Mouse (Mus musculus) hindbrain, embryonic 11.5 days (tissue): ENCODE data around the gene Pcx. TPM values are rescaled to one million over a fixed set of nuclear protein-coding genes. Genes with fewer than 3 reads are reported as not detected.

Experiments used
- ATAC-seq: fragments of 200-750 bp; cut with Nextera tagmentation; 2 replicates; pipeline ENCODE4 v1.8.0; 2017; ENCODE audit warnings: mild to moderate bottlenecking, moderate TSS enrichment, moderate library complexity; ENCODE audit not compliant: low FRiP score
- DNase-seq: peaks from one replicate; pipeline ENCODE4 v3.0.0-alpha.2; 2015; ENCODE audit warnings: low spot score
- H3K27ac ChIP-seq: fragments of 300-500 bp; sonication (generic); 2 replicates; pipeline ENCODE4 v1.5.1; 2014; ENCODE audit warnings: mild to moderate bottlenecking, low read depth, low read length
- H3K27me3 ChIP-seq: fragments of 300-500 bp; sonication (generic); 2 replicates; pipeline ENCODE4 v1.6.1; 2014; ENCODE audit warnings: mild to moderate bottlenecking, low read length, moderate library complexity, mixed read lengths; ENCODE audit not compliant: control insufficient read depth, insufficient read depth
- H3K36me3 ChIP-seq: fragments of 300-500 bp; sonication (generic); 2 replicates; pipeline ENCODE4 v1.6.1; 2014; ENCODE audit warnings: mild to moderate bottlenecking, low read length, moderate library complexity, mixed read lengths; ENCODE audit not compliant: control insufficient read depth, insufficient read depth
- H3K4me1 ChIP-seq: fragments of 300-500 bp; sonication (generic); replicated peaks from 2 replicates; pipeline ENCODE4 v1.6.1; 2014; ENCODE audit warnings: low read length, mixed read lengths; ENCODE audit not compliant: control insufficient read depth, insufficient read depth
- H3K4me2 ChIP-seq: fragments of 300-500 bp; sonication (generic); replicated peaks from 2 replicates; pipeline ENCODE4 v1.6.1; 2014; ENCODE audit warnings: mild to moderate bottlenecking, low read depth, low read length
- H3K4me3 ChIP-seq: fragments of 300-500 bp; sonication (generic); 2 replicates; pipeline ENCODE4 v1.5.1; 2014; ENCODE audit warnings: low read depth, low read length
- H3K9ac ChIP-seq: fragments of 300-500 bp; sonication (generic); 2 replicates; pipeline ENCODE4 v1.6.1; 2014; ENCODE audit warnings: low read depth, low read length
- H3K9me3 ChIP-seq: fragments of 300-500 bp; sonication (generic); 2 replicates; pipeline ENCODE4 v1.6.1; 2016; ENCODE audit warnings: low read length; ENCODE audit not compliant: control insufficient read depth
- WGBS: fragments of 180-500 bp; shearing (Covaris S2); extraction: QIAGEN DNeasy Blood & Tissue Kit; methylation state at CpG from one replicate; pipeline ENCODE4 v1.1.7; 2014; 5-methylcytosine and 5-hydroxymethylcytosine counted together
- polyA plus RNA-seq: library from polyadenylated mRNA; unstranded; fragments of >200 nt; fragmentation: Nextera tagmentation; extraction: Ambion mirVana; gene quantifications from 2 replicates; pipeline ENCODE4 v1.2.1, GENCODE M21; 2014

The Pcx gene
- 11.8 and 13.4 TPM in 2 replicates for polyA plus RNA-seq

DNA sequence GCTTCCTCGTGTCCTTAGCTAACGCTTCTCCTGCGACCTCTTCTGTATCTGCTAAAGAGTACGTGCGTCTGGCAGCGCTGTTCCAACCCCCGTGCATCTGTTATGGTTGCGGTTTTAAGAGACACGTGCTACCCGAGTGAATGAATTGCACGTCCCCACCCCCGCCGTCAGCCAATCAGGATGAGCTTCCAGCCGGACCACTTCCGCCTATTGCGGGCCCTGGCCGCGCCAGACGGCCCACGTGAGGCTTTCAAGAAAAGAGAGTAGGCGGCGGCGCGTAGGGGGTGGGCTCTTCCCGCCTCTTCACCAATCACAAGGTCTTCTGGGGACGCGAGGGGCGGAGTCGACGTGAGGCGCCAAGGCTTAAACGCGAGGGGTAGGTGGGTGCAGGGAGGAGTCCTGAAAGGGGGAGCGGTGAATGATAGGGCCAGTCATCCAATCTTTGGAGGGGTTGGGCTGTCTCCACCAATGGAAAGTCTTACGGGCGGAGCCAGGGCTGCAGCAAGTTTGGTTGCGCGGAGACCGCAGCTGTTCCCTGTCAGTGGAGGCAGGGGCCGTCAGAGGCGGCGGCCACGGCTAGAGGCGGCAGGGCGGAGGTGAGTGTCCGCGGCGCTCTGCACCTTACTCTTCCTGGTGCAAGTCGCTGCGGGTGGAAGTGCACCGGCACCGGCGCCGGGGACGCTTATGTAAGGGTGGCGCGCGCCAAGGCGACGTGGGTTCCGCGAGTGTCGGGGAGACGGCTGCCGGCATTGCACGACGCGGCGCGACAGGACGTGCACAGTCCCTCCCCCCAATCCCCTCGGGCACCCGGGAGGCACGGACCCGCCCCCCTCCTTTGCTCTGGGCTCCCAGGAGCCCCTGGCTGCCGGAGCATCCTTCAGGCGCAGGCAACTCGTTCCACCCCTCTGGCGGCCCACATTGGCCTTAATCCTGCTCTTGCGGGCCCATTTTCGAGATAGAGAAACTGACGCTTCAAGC, at the start of gene Pcx:
Gene Pcx (plus strand): TSS at position 487 of the 978 bp plus-strand sequence.
- under 1% methylated on average over 78 of the region's 82 CpGs for WGBS
- no peaks in the 10 kb centered on the region for H3K4me1 ChIP-seq
- H3K4me2 ChIP-seq = peak within 1 kb of the TSS; percentile 73
- peak within 1 kb of the TSS; percentile 49; the same call in 1 of the 2 replicates for H3K9ac ChIP-seq
- H3K9me3 ChIP-seq = no peaks in the 10 kb centered on the region
- peak; percentile 99 for DNase-seq
- peak; percentile 100 for ATAC-seq
- peak within 1 kb of the TSS; percentile 54; the same call in 1 of the 2 replicates for H3K27ac ChIP-seq
- no peaks in the 10 kb centered on the region for H3K27me3 ChIP-seq
- peak within 1 kb of the TSS; percentile 70 for H3K4me3 ChIP-seq
- H3K36me3 ChIP-seq = no peaks in the 10 kb centered on the region

DNA sequence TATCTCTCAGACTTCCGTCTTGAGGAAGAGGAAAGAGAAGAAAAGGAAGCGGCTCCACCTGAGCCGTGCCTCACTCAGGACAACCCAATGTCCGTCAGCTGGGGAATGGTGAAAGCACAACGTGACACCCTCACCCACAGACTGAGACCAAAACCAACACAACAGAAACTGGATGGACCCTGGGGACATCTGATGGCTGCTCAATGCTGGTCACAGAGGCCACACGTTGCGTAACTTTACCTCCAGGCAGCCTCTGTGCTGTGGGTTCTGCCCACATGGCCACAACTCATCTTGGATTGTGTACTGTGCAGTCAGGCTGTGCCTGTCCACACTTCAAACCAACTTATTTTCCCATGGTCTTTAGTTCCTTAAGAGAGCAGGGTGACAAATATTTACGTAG, 48.3 kb upstream of the Pcx start:
- H3K9me3 ChIP-seq = no peaks in the 10 kb centered on the region
- WGBS = 89% methylated on average over 8 of the region's 8 CpGs
- no peaks in the 10 kb centered on the region for H3K36me3 ChIP-seq
- H3K4me3 ChIP-seq = no peak overlapping the region
- H3K4me1 ChIP-seq = no peaks in the 10 kb centered on the region
- H3K27ac ChIP-seq = no peak overlapping the region
- H3K9ac ChIP-seq = no peak overlapping the region
- no peaks in the 10 kb centered on the region for H3K27me3 ChIP-seq
- DNase-seq = no peak
- ATAC-seq = no peak
- no peak overlapping the region for H3K4me2 ChIP-seq

DNA sequence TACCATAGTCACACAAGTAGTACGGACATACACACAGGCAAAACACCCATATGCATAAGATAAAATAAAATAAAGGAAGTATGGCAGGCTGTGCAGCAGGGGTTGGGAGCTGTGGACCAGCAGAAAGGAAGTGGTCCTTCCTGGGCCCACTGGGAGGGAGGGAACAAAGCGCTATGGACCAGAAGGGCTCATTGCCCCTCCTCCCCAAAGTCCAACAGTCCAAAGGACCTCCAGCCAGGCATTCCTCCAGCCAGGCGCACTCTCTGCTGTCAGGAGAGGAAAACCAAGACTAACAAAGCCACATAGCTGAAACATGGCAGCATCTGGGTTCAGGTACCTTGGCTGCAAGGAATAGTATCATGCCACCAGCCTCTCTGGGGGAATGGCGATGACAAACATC, 45.6 kb upstream of the Pcx start:
- no peaks in the 10 kb centered on the region for H3K36me3 ChIP-seq
- H3K27ac ChIP-seq = no peak overlapping the region
- H3K9me3 ChIP-seq = no peaks in the 10 kb centered on the region
- H3K4me2 ChIP-seq = no peak overlapping the region
- H3K4me1 ChIP-seq = no peaks in the 10 kb centered on the region
- no peak for DNase-seq
- WGBS = 81% methylated on average over 4 of the region's 4 CpGs
- H3K4me3 ChIP-seq = no peak overlapping the region
- ATAC-seq = no peak
- H3K9ac ChIP-seq = no peak overlapping the region
- H3K27me3 ChIP-seq = no peaks in the 10 kb centered on the region

DNA sequence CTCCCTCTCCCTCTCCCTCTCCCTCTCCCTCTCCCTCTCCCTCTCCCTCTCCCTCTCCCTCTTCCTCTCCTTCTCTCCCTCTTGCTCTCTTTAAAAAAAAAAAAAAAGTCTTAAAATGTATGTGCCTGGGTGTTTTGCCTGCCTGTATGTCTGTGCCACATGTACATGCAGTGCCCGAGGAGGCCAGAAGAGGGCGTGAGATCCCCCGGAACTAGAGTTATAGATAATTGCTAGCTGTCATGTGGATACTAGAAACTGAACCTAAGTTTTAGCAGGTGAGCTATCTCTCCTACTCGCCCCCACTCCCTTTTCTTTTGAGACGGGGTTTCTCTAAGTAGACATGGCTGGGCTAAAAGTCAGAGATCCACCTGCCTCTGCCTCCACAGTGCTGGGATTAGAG, 41.9 kb upstream of the Pcx start:
- H3K27ac ChIP-seq = no peak overlapping the region
- H3K4me1 ChIP-seq = no peaks in the 10 kb centered on the region
- H3K36me3 ChIP-seq = no peaks in the 10 kb centered on the region
- ATAC-seq = no peak
- H3K9me3 ChIP-seq = no peaks in the 10 kb centered on the region
- DNase-seq = peak; percentile 32
- H3K9ac ChIP-seq = no peak overlapping the region
- no peak overlapping the region for H3K4me2 ChIP-seq
- no peaks in the 10 kb centered on the region for H3K27me3 ChIP-seq
- 34% methylated on average over 5 of the region's 5 CpGs for WGBS
- H3K4me3 ChIP-seq = no peak overlapping the region

DNA sequence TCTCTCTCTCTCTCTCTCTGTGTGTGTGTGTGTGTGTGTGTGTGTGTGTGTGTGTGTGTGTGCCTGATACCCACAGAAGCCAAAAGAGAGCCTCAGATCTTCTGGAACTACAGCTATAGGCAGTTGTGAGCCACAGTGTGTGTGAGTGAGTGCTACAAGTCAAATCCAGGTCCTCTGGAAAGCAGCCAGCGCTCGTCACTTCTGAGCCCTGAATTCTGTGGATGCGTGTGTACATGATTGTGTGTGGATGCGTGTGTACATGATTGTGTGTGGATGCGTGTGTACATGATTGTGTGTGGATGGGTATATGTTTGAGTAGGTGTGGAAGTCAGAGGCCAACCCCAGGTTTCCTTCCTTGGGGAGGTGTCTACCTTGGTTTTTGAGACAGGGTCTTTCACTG, 36.7 kb upstream of the Pcx start:
- no peaks in the 10 kb centered on the region for H3K36me3 ChIP-seq
- no peak overlapping the region for H3K4me2 ChIP-seq
- H3K4me1 ChIP-seq = 0 out of 2 replicates have a peak, but pooled peaks cover 2% of the 10 kb centered on the region
- DNase-seq (no peak), ATAC-seq (no peak)
- peaks cover 29% of the 10 kb centered on the region for H3K27me3 ChIP-seq
- H3K4me3 ChIP-seq = no peak overlapping the region
- no peak overlapping the region for H3K9ac ChIP-seq
- WGBS = 93% methylated on average over 5 of the region's 5 CpGs
- no peak overlapping the region for H3K27ac ChIP-seq
- H3K9me3 ChIP-seq = no peaks in the 10 kb centered on the region

DNA sequence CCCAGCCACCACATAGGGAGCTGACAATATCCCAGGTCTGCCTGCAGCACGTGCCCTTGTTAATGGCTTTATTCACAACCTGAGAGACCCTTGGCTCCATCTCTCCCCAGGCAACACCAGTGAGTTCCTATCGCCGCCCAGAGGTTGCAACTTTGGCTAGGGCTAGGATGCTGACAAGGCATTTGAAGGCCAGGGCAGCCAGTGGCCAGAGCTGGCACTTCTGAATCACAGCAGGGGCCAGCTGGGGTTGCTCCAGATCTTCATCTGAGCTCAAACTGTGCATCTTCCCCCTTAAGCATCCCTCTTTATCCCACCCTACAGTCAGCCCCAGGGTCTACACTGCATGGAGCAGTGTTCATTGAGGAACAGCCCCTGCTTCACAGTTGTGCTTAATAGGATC, 35.5 kb upstream of the Pcx start:
- peaks cover 31% of the 10 kb centered on the region for H3K27me3 ChIP-seq
- WGBS = 57% methylated on average over 3 of the region's 3 CpGs

DNA sequence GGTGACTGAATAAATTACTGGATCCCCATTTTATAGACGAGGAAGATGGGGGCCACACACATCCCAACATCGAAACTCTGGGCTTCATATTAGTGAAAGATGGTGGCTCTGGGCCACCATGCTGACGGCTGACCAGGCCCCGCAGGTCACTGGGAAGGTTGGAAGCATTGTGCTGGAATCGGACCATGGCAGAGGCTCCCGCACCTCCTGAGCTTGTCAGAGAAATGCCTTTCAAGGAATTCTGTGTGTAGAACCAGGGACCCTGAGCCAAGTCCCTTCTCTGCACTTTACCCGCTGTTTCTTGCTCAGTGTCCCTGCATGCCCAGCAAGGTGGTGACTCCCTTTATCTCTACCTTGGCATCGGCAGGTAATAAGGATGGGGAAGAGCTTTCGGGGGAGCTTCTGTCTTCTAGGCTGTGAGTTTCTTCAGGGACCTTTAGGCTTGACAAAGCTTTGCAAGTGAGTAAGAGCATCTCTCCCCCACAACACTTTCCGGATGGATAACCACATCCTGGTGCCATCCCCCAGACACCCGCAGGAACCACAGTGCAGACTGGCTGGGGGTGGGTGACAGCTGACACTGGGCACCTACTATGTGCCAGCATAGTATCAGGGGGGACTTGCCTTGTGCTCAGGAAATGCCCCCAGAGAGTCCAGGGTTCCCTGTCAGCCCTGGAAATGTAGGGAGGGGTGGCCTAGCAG, 34.9 kb upstream of the Pcx start:
- Histone ChIP-seq H3K4me3 (no peak overlapping the region), H3K27ac (no peak overlapping the region), H3K4me1 (0 out of 2 replicates have a peak, but pooled peaks cover 2% of the 10 kb centered on the region), H3K36me3 (no peaks in the 10 kb centered on the region), H3K4me2 (no peak overlapping the region), H3K9ac (no peak overlapping the region), H3K9me3 (no peaks in the 10 kb centered on the region), H3K27me3 (peaks cover 31% of the 10 kb centered on the region)
- WGBS = 82% methylated on average over 11 of the region's 11 CpGs
- no peak for DNase-seq
- ATAC-seq = no peak

More for the DNA sequence above, 35.5 kb upstream of the Pcx start:
- no peaks in the 10 kb centered on the region for H3K36me3 ChIP-seq
- DNase-seq (no peak), ATAC-seq (no peak)
- H3K27ac ChIP-seq = no peak overlapping the region
- H3K9ac ChIP-seq = no peak overlapping the region
- no peaks in the 10 kb centered on the region for H3K9me3 ChIP-seq
- no peak overlapping the region for H3K4me3 ChIP-seq
- 0 out of 2 replicates have a peak, but pooled peaks cover 2% of the 10 kb centered on the region for H3K4me1 ChIP-seq
- H3K4me2 ChIP-seq = no peak overlapping the region

DNA sequence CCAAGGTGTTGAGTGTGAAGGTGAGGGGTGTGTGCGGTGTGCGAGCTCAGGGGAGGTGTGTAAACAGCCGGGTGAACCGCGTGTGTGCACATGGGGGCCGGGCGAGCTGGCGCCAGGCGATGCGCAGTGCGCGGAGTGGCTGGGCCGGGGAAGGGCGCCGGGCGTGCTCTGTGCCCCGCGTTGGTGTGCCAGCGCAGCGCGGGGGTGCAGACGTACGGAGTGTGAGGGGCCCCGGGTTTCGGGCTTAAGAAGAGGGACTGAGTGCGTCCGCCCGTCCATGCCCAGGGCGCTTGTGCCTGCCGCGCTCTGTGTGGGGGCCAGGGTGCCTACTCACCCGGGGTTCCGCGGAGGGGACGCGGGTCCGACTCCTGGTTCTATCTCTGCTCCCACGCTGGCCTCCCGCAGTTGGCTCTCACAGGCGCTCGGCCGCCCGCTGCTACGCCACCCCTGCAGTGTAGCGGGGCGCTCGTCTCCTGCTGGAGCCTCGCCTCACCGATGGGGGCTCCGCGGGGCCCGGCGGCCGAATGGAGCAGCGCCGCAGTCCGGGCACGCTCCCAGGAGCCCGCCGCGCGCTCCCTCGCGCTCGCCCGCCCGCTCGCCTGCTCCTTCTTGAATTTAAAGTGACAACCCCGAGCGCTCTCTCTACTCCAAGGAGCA, 33.5 kb upstream of the Pcx start:
- Histone ChIP-seq H3K4me3 (peak overlapping the region; percentile 53), H3K4me1 (0 out of 2 replicates have a peak, but pooled peaks cover 2% of the 10 kb centered on the region), H3K36me3 (no peaks in the 10 kb centered on the region), H3K27me3 (peaks cover 31% of the 10 kb centered on the region), H3K9me3 (no peaks in the 10 kb centered on the region), H3K27ac (no peak overlapping the region), H3K9ac (peak overlapping the region; percentile 56), H3K4me2 (peak overlapping the region; percentile 94)
- ATAC-seq (peak; percentile 66), DNase-seq (peak; percentile 64)
- under 1% methylated on average over 57 of the region's 70 CpGs for WGBS
